Mouse (Mus musculus): ENCODE results near the gene Cnnm4. TPM values are rescaled to one million over a fixed set of nuclear protein-coding genes. Genes with fewer than 3 reads are reported as not detected.
A peak's percentile ranks its signal among the peaks of the same experiment; 100 is the strongest.

Gene Cnnm4
- polyA plus RNA-seq, 1 experiment, result 6.2 TPM

GRCm38 (mm10) chr1:36542925-36543324 is 71.5 kb downstream of the Cnnm4 start:
- H3K79me2 ChIP-seq (ENCODE audit: control insufficient read depth, insufficient read depth), result peaks cover 18% of the 10 kb centered on the region
- H3K27me3 ChIP-seq (ENCODE audit: control insufficient read depth, insufficient read depth, insufficient read length), result no peaks in the 10 kb centered on the region
- TF ChIP-seq FOSL1 (IDR thresholded peaks at IDR 0.05; ENCODE audit: insufficient read depth, low read length, poor library complexity, severe bottlenecking) (no peak), MYOG (IDR thresholded peaks at IDR 0.05; ENCODE audit: control insufficient read depth, extremely low read depth, insufficient read length) (no peak), MAX (IDR thresholded peaks at IDR 0.05) (no peak), USF1 (IDR thresholded peaks at IDR 0.05; ENCODE audit: low read depth) (no peak), CEBPB (IDR thresholded peaks at IDR 0.05; ENCODE audit: low read depth) (no peak), MYOD1 (IDR thresholded peaks at IDR 0.05; ENCODE audit: control insufficient read depth, insufficient read length, low read depth) (no peak), CTCF (IDR thresholded peaks at IDR 0.05; ENCODE audit: control insufficient read depth, insufficient read depth, insufficient read length) (no peak)
- peaks cover 8% of the 10 kb centered on the region for H3K36me3 ChIP-seq (ENCODE audit: control insufficient read depth, insufficient read depth)
- peaks cover 4% of the 10 kb centered on the region for H3K79me3 ChIP-seq (ENCODE audit: low read depth)
- no peak overlapping the region for H3K4me3 ChIP-seq (ENCODE audit: insufficient read depth, poor library complexity, severe bottlenecking)
- no peak overlapping the region for H3ac ChIP-seq (ENCODE audit: control insufficient read depth, insufficient read length, low read depth)

- Histone ChIP-seq H3K4me3 (ENCODE audit: insufficient read depth, poor library complexity, severe bottlenecking) (no peak overlapping the region), H3K27me3 (ENCODE audit: control insufficient read depth, insufficient read depth, insufficient read length) (no peaks in the 10 kb centered on the region), H3K36me3 (ENCODE audit: control insufficient read depth, insufficient read depth) (peaks cover 24% of the 10 kb centered on the region), H3ac (ENCODE audit: control insufficient read depth, insufficient read length, low read depth) (no peak overlapping the region), H3K79me3 (ENCODE audit: low read depth) (peaks cover 4% of the 10 kb centered on the region), H3K79me2 (ENCODE audit: control insufficient read depth, insufficient read depth) (peaks cover 32% of the 10 kb centered on the region)
- TF ChIP-seq CEBPB (IDR thresholded peaks at IDR 0.05; ENCODE audit: low read depth) (no peak), FOSL1 (IDR thresholded peaks at IDR 0.05; ENCODE audit: insufficient read depth, low read length, poor library complexity, severe bottlenecking) (no peak), MAX (IDR thresholded peaks at IDR 0.05) (no peak), CTCF (IDR thresholded peaks at IDR 0.05; ENCODE audit: control insufficient read depth, insufficient read depth, insufficient read length) (no peak), MYOD1 (IDR thresholded peaks at IDR 0.05; ENCODE audit: control insufficient read depth, insufficient read length, low read depth) (no peak)
These were observed 74.0 kb downstream of the Cnnm4 start for GRCm38 (mm10) chr1:36545382-36545781.

GRCm38 (mm10) chr1:36545845-36546600 is 74.6 kb downstream of the Cnnm4 start:
- H3K4me3 ChIP-seq (ENCODE audit: insufficient read depth, poor library complexity, severe bottlenecking), result peak overlapping the region; percentile 51
- H3ac ChIP-seq (ENCODE audit: control insufficient read depth, insufficient read length, low read depth), result peak overlapping the region; percentile 80
- no peaks in the 10 kb centered on the region for H3K27me3 ChIP-seq (ENCODE audit: control insufficient read depth, insufficient read depth, insufficient read length)
- H3K36me3 ChIP-seq (ENCODE audit: control insufficient read depth, insufficient read depth), result peaks cover 30% of the 10 kb centered on the region
- TF ChIP-seq USF1 (IDR thresholded peaks at IDR 0.05; ENCODE audit: low read depth) (no peak), MYOD1 (IDR thresholded peaks at IDR 0.05; ENCODE audit: control insufficient read depth, insufficient read length, low read depth) (no peak), MAX (IDR thresholded peaks at IDR 0.05) (no peak), FOSL1 (IDR thresholded peaks at IDR 0.05; ENCODE audit: insufficient read depth, low read length, poor library complexity, severe bottlenecking) (no peak), CEBPB (IDR thresholded peaks at IDR 0.05; ENCODE audit: low read depth) (no peak), MYOG (IDR thresholded peaks at IDR 0.05; ENCODE audit: control insufficient read depth, extremely low read depth, insufficient read length) (no peak), CTCF (IDR thresholded peaks at IDR 0.05; ENCODE audit: control insufficient read depth, insufficient read depth, insufficient read length) (no peak)
- peaks cover 6% of the 10 kb centered on the region for H3K79me3 ChIP-seq (ENCODE audit: low read depth)
- H3K79me2 ChIP-seq (ENCODE audit: control insufficient read depth, insufficient read depth), result peaks cover 33% of the 10 kb centered on the region

GRCm38 (mm10) chr1:36546888-36547471 is 75.6 kb downstream of the Cnnm4 start, which contains the start of gene Ankrd39:
Gene Ankrd39 (minus strand): TSS chr1:36547445.
- TF ChIP-seq CEBPB (IDR thresholded peaks at IDR 0.05; ENCODE audit: low read depth) (no peak), MYOG (IDR thresholded peaks at IDR 0.05; ENCODE audit: control insufficient read depth, extremely low read depth, insufficient read length) (no peak), FOSL1 (IDR thresholded peaks at IDR 0.05; ENCODE audit: insufficient read depth, low read length, poor library complexity, severe bottlenecking) (no peak), MAX (IDR thresholded peaks at IDR 0.05) (no peak), CTCF (IDR thresholded peaks at IDR 0.05; ENCODE audit: control insufficient read depth, insufficient read depth, insufficient read length) (peak; percentile 86), MYOD1 (IDR thresholded peaks at IDR 0.05; ENCODE audit: control insufficient read depth, insufficient read length, low read depth) (no peak), USF1 (IDR thresholded peaks at IDR 0.05; ENCODE audit: low read depth) (no peak)
- Histone ChIP-seq H3K36me3 (ENCODE audit: control insufficient read depth, insufficient read depth) (peaks cover 32% of the 10 kb centered on the region), H3K4me3 (ENCODE audit: insufficient read depth, poor library complexity, severe bottlenecking) (peak within 1 kb of the TSS; percentile 51), H3ac (ENCODE audit: control insufficient read depth, insufficient read length, low read depth) (peak within 1 kb of the TSS; percentile 80), H3K27me3 (ENCODE audit: control insufficient read depth, insufficient read depth, insufficient read length) (no peaks in the 10 kb centered on the region), H3K79me3 (ENCODE audit: low read depth) (peaks cover 6% of the 10 kb centered on the region), H3K79me2 (ENCODE audit: control insufficient read depth, insufficient read depth) (peaks cover 33% of the 10 kb centered on the region)

GRCm38 (mm10) chr1:36547981-36548598 is 76.7 kb downstream of the Cnnm4 start:
- no peaks in the 10 kb centered on the region for H3K27me3 ChIP-seq (ENCODE audit: control insufficient read depth, insufficient read depth, insufficient read length)
- H3K36me3 ChIP-seq (ENCODE audit: control insufficient read depth, insufficient read depth), result peaks cover 40% of the 10 kb centered on the region
- no peak overlapping the region for H3K4me3 ChIP-seq (ENCODE audit: insufficient read depth, poor library complexity, severe bottlenecking)
- no peak overlapping the region for H3ac ChIP-seq (ENCODE audit: control insufficient read depth, insufficient read length, low read depth)
- H3K79me2 ChIP-seq (ENCODE audit: control insufficient read depth, insufficient read depth), result peaks cover 44% of the 10 kb centered on the region
- peaks cover 6% of the 10 kb centered on the region for H3K79me3 ChIP-seq (ENCODE audit: low read depth)
- no peak for TF ChIP-seq MAX (IDR thresholded peaks at IDR 0.05)
- TF ChIP-seq FOSL1 (IDR thresholded peaks at IDR 0.05; ENCODE audit: insufficient read depth, low read length, poor library complexity, severe bottlenecking), result no peak
- TF ChIP-seq MYOD1 (IDR thresholded peaks at IDR 0.05; ENCODE audit: control insufficient read depth, insufficient read length, low read depth), result no peak
- TF ChIP-seq CTCF (IDR thresholded peaks at IDR 0.05; ENCODE audit: control insufficient read depth, insufficient read depth, insufficient read length), result no peak
- no peak for TF ChIP-seq MYOG (IDR thresholded peaks at IDR 0.05; ENCODE audit: control insufficient read depth, extremely low read depth, insufficient read length)
- no peak for TF ChIP-seq USF1 (IDR thresholded peaks at IDR 0.05; ENCODE audit: low read depth)
- TF ChIP-seq CEBPB (IDR thresholded peaks at IDR 0.05; ENCODE audit: low read depth), result no peak

Measured in C2C12 (cell line).